Mouse (Mus musculus) midbrain, embryonic 12.5 days (tissue): ENCODE measurements around the gene Cmya5. TPM values are rescaled to one million over a fixed set of nuclear protein-coding genes. Genes with fewer than 3 reads are reported as not detected.

Experiments used
- ATAC-seq: fragments of 200-750 bp; cut with Nextera tagmentation; 2 replicates; pipeline ENCODE4 v1.8.0; 2017; ENCODE audit warnings: low read depth, moderate TSS enrichment, moderate library complexity; ENCODE audit not compliant: low FRiP score
- H3K27ac ChIP-seq: fragments of 300-500 bp; sonication (generic); replicated peaks from 2 replicates; pipeline ENCODE4 v1.5.1; 2016; ENCODE audit warnings: mild to moderate bottlenecking
- H3K27me3 ChIP-seq: fragments of 300-500 bp; sonication (generic); 2 replicates; pipeline ENCODE4 v1.6.1; 2016; ENCODE audit warnings: mild to moderate bottlenecking
- H3K36me3 ChIP-seq: fragments of 300-500 bp; sonication (generic); 2 replicates; pipeline ENCODE4 v1.6.1; 2016
- H3K4me1 ChIP-seq: fragments of 300-500 bp; sonication (generic); 2 replicates; pipeline ENCODE4 v1.6.1; 2016
- H3K4me2 ChIP-seq: fragments of 300-500 bp; sonication (generic); replicated peaks from 2 replicates; pipeline ENCODE4 v1.6.1; 2016; ENCODE audit warnings: mild to moderate bottlenecking, moderate library complexity
- H3K4me3 ChIP-seq: fragments of 300-500 bp; sonication (generic); 2 replicates; pipeline ENCODE4 v1.5.1; 2016; ENCODE audit warnings: mild to moderate bottlenecking
- H3K9ac ChIP-seq: fragments of 300-500 bp; sonication (generic); replicated peaks from 2 replicates; pipeline ENCODE4 v1.6.1; 2016; ENCODE audit warnings: mild to moderate bottlenecking, moderate library complexity
- H3K9me3 ChIP-seq: fragments of 300-500 bp; sonication (generic); 2 replicates; pipeline ENCODE4 v1.6.1; 2016; ENCODE audit warnings: mild to moderate bottlenecking
- WGBS: fragments of 180-500 bp; shearing (Covaris S2); methylation state at CpG from one replicate; pipeline ENCODE4 v1.1.7; 2016; 5-methylcytosine and 5-hydroxymethylcytosine counted together
- polyA plus RNA-seq: library from polyadenylated mRNA; unstranded; fragments of >200 nt; fragmentation: Nextera tagmentation; extraction: Ambion mirVana; gene quantifications from 2 replicates; pipeline ENCODE4 v1.2.1, GENCODE M21; 2016

Cmya5 gene
- polyA plus RNA-seq, 1 experiment from 2014 or later, result not detected

- Histone ChIP-seq H3K27ac (no peak overlapping the region), H3K9me3 (no peaks in the 10 kb centered on the region), H3K4me3 (no peak overlapping the region), H3K4me2 (no peak overlapping the region), H3K9ac (no peak overlapping the region), H3K4me1 (no peaks in the 10 kb centered on the region), H3K27me3 (no peaks in the 10 kb centered on the region), H3K36me3 (no peaks in the 10 kb centered on the region)
- 83% methylated on average over 2 of the region's 2 CpGs for WGBS
- no peak for ATAC-seq
These were observed 142.1 kb downstream of the Cmya5 start for GRCm38 (mm10) chr13:93002456-93002855.

GRCm38 (mm10) chr13:93000640-93001351, 143.7 kb downstream of the Cmya5 start:
- H3K4me1 ChIP-seq, result no peaks in the 10 kb centered on the region
- WGBS, result 82% methylated on average over 12 of the region's 12 CpGs
- H3K27ac ChIP-seq, result no peak overlapping the region
- no peaks in the 10 kb centered on the region for H3K9me3 ChIP-seq
- ATAC-seq, result no peak
- no peaks in the 10 kb centered on the region for H3K27me3 ChIP-seq
- H3K4me2 ChIP-seq, result no peak overlapping the region
- H3K4me3 ChIP-seq, result no peak overlapping the region
- H3K36me3 ChIP-seq, result no peaks in the 10 kb centered on the region
- no peak overlapping the region for H3K9ac ChIP-seq

GRCm38 (mm10) chr13:92999860-93000259, 144.7 kb downstream of the Cmya5 start:
- Histone ChIP-seq H3K27me3 (no peaks in the 10 kb centered on the region), H3K4me3 (no peak overlapping the region), H3K9me3 (no peaks in the 10 kb centered on the region), H3K4me1 (no peaks in the 10 kb centered on the region), H3K9ac (no peak overlapping the region), H3K4me2 (no peak overlapping the region), H3K27ac (no peak overlapping the region), H3K36me3 (no peaks in the 10 kb centered on the region)
- 68% methylated on average over 9 of the region's 9 CpGs for WGBS
- ATAC-seq, result no peak

- Histone ChIP-seq H3K4me3 (no peak overlapping the region), H3K9ac (no peak overlapping the region), H3K27me3 (no peaks in the 10 kb centered on the region), H3K9me3 (no peaks in the 10 kb centered on the region), H3K4me1 (no peaks in the 10 kb centered on the region), H3K27ac (no peak overlapping the region), H3K36me3 (no peaks in the 10 kb centered on the region), H3K4me2 (no peak overlapping the region)
- ATAC-seq, result no peak
These were observed 149.8 kb downstream of the Cmya5 start for GRCm38 (mm10) chr13:92994743-92995142.

- Histone ChIP-seq H3K27ac (no peak overlapping the region), H3K9me3 (no peaks in the 10 kb centered on the region), H3K36me3 (no peaks in the 10 kb centered on the region), H3K27me3 (no peaks in the 10 kb centered on the region), H3K4me1 (no peaks in the 10 kb centered on the region), H3K4me2 (no peak overlapping the region), H3K9ac (no peak overlapping the region), H3K4me3 (no peak overlapping the region)
- no peak for ATAC-seq
- WGBS, result 74% methylated on average over 5 of the region's 5 CpGs
These were observed 151.7 kb downstream of the Cmya5 start for GRCm38 (mm10) chr13:92992823-92993222.

Other genes with a start within 250 kb of the Cmya5 start
- 59.9 and 61.9 TPM in 2 replicates for gene Tent2, start 47.7 kb upstream of the Cmya5 start, polyA plus RNA-seq
- gene Homer1, start 154.9 kb upstream of the Cmya5 start, polyA plus RNA-seq, result 14.9 and 16.9 TPM in 2 replicates